Mouse (Mus musculus) testis, adult 2 months (tissue): ENCODE data around the gene U2af1l4. TPM values are rescaled to one million over a fixed set of nuclear protein-coding genes. Genes with fewer than 3 reads are reported as not detected.

Experiments
- H3K27ac ChIP-seq: fragments of 200-500 bp; 2 replicates; pipeline ENCODE4 v1.5.1; 2012; ENCODE audit warnings: low read depth, low read length; ENCODE audit not compliant: control insufficient read depth, insufficient read depth
- H3K27me3 ChIP-seq: fragments of 200-500 bp; 2 replicates; pipeline ENCODE4 v1.6.1; 2012; ENCODE audit warnings: mild to moderate bottlenecking, low read length, moderate library complexity; ENCODE audit not compliant: control insufficient read depth, insufficient read depth
- H3K36me3 ChIP-seq: fragments of 200-500 bp; 2 replicates; pipeline ENCODE4 v1.6.1; 2012; ENCODE audit warnings: mild to moderate bottlenecking, low read length; ENCODE audit not compliant: control insufficient read depth, insufficient read depth
- H3K4me1 ChIP-seq: fragments of 200-500 bp; 2 replicates; pipeline ENCODE4 v1.6.1; 2012; ENCODE audit warnings: low read length; ENCODE audit not compliant: control insufficient read depth, insufficient read depth
- H3K4me3 ChIP-seq: fragments of 200-500 bp; 2 replicates; pipeline ENCODE4 v1.5.1; 2012; ENCODE audit warnings: low read depth, mild to moderate bottlenecking, low read length, moderate library complexity, mixed read lengths; ENCODE audit not compliant: control insufficient read depth
- CTCF ChIP-seq: fragments of 200-500 bp; IDR thresholded peaks from 2 replicates; pipeline ENCODE4 v1.5.1; 2012; ENCODE audit warnings: low read depth, mild to moderate bottlenecking, inconsistent platforms, low read length, moderate library complexity; ENCODE audit not compliant: control insufficient read depth, insufficient read depth, insufficient replicate concordance
- POLR2A ChIP-seq: fragments of 200-500 bp; IDR thresholded peaks from 2 replicates; pipeline ENCODE4 v1.6.1; 2012; ENCODE audit warnings: low read depth, mild to moderate bottlenecking, inconsistent platforms, low read length, moderate library complexity; ENCODE audit not compliant: control insufficient read depth
- polyA plus RNA-seq: library from polyadenylated mRNA; depleted of rRNA; stranded (reverse); fragments of >200 nt; gene quantifications from 2 replicates; pipeline ENCODE4 v1.2.3, GENCODE M21; 2012

Gene U2af1l4
- polyA plus RNA-seq, 1 experiment: 51.9 TPM

GRCm38 (mm10) chr7:30589435-30590301 lies 26.6 kb downstream of the U2af1l4 start:
- Histone ChIP-seq H3K27ac (peak overlapping the region; percentile 52), H3K27me3 (no peaks in the 10 kb centered on the region), H3K36me3 (no peaks in the 10 kb centered on the region; the same call in 1 of the 2 replicates), H3K4me1 (peaks cover 31% of the 10 kb centered on the region), H3K4me3 (peak overlapping the region; percentile 88)
- TF ChIP-seq CTCF: peak; percentile 68
- TF ChIP-seq POLR2A: no peak; the same call in 1 of the 2 replicates

GRCm38 (mm10) chr7:30590927-30591604 lies 28.0 kb downstream of the U2af1l4 start:
- H3K4me3 ChIP-seq: peak overlapping the region; percentile 88
- TF ChIP-seq POLR2A (no peak), CTCF (no peak)
- H3K36me3 ChIP-seq: no peaks in the 10 kb centered on the region; the same call in 1 of the 2 replicates
- peaks cover 35% of the 10 kb centered on the region for H3K4me1 ChIP-seq
- H3K27me3 ChIP-seq: no peaks in the 10 kb centered on the region
- peak overlapping the region; percentile 10; the same call in 1 of the 2 replicates for H3K27ac ChIP-seq

GRCm38 (mm10) chr7:30591605-30591951 lies 28.5 kb downstream of the U2af1l4 start:
- peak overlapping the region; percentile 10; the same call in 1 of the 2 replicates for H3K27ac ChIP-seq
- peak overlapping the region; percentile 88 for H3K4me3 ChIP-seq
- peaks cover 33% of the 10 kb centered on the region for H3K4me1 ChIP-seq
- no peaks in the 10 kb centered on the region for H3K27me3 ChIP-seq
- no peak for TF ChIP-seq POLR2A
- no peak for TF ChIP-seq CTCF
- no peaks in the 10 kb centered on the region; the same call in 1 of the 2 replicates for H3K36me3 ChIP-seq

- no peaks in the 10 kb centered on the region; the same call in none of the 2 replicates for H3K36me3 ChIP-seq
- no peak for TF ChIP-seq CTCF
- no peak for TF ChIP-seq POLR2A
- peak overlapping the region; percentile 19; the same call in 1 of the 2 replicates for H3K27ac ChIP-seq
- H3K4me3 ChIP-seq: peak overlapping the region; percentile 77
- no peaks in the 10 kb centered on the region for H3K27me3 ChIP-seq
- peaks cover 27% of the 10 kb centered on the region for H3K4me1 ChIP-seq
These were observed 29.8 kb downstream of the U2af1l4 start for GRCm38 (mm10) chr7:30592772-30593423.

GRCm38 (mm10) chr7:30593579-30594509 lies 30.7 kb downstream of the U2af1l4 start:
- TF ChIP-seq POLR2A: no peak
- TF ChIP-seq CTCF: no peak
- Histone ChIP-seq H3K27me3 (no peaks in the 10 kb centered on the region), H3K4me3 (peak overlapping the region; percentile 77), H3K27ac (no peak overlapping the region), H3K36me3 (peaks cover 2% of the 10 kb centered on the region), H3K4me1 (peaks cover 25% of the 10 kb centered on the region)

- Histone ChIP-seq H3K4me1 (peaks cover 27% of the 10 kb centered on the region), H3K4me3 (peak overlapping the region; percentile 62), H3K36me3 (peaks cover 2% of the 10 kb centered on the region), H3K27ac (no peak overlapping the region), H3K27me3 (no peaks in the 10 kb centered on the region)
- TF ChIP-seq CTCF (no peak), POLR2A (no peak)
These were observed 31.5 kb downstream of the U2af1l4 start for GRCm38 (mm10) chr7:30594510-30595024.
